Mouse (Mus musculus) bone marrow, adult 2 months (tissue): ENCODE measurements around the gene Elp4. TPM values are rescaled to one million over a fixed set of nuclear protein-coding genes. Genes with fewer than 3 reads are reported as not detected.

Source experiments
- H3K27ac ChIP-seq: fragments of 200-500 bp; 2 replicates; pipeline ENCODE4 v1.5.1; 2012; ENCODE audit warnings: low read depth, mild to moderate bottlenecking, control low read depth, inconsistent platforms, low read length; ENCODE audit not compliant: control insufficient read depth, poor library complexity, insufficient read depth
- H3K4me1 ChIP-seq: fragments of 200-500 bp; 2 replicates; pipeline ENCODE4 v1.6.1; 2011; ENCODE audit warnings: low read length; ENCODE audit not compliant: control insufficient read depth, insufficient read depth
- H3K4me3 ChIP-seq: fragments of 200-500 bp; replicated peaks from 2 replicates; pipeline ENCODE3; 2011; ENCODE audit warnings: mild to moderate bottlenecking, low read depth, low read length, control low read depth; ENCODE audit not compliant: control insufficient read depth
- CTCF ChIP-seq: fragments of 200-500 bp; IDR thresholded peaks from 2 replicates; pipeline ENCODE4 v1.5.1; 2011; ENCODE audit warnings: low read length, control low read depth; ENCODE audit not compliant: control insufficient read depth, insufficient read depth
- POLR2A ChIP-seq: fragments of 200-500 bp; IDR thresholded peaks from 2 replicates; pipeline ENCODE4 v1.6.1; 2011; ENCODE audit warnings: low read depth, mild to moderate bottlenecking, control low read depth, low read length, borderline replicate concordance; ENCODE audit not compliant: control insufficient read depth
- WGBS: fragments of 180-500 bp; shearing (Covaris S2); methylation state at CpG from one replicate; pipeline ENCODE4 v1.1.7; 2018; 5-methylcytosine and 5-hydroxymethylcytosine counted together
- polyA plus RNA-seq: library from polyadenylated mRNA; stranded (reverse); fragments of >200 nt; gene quantifications from 2 replicates; pipeline ENCODE4 v1.2.4, GENCODE M21; 2011; ENCODE audit warnings: low replicate concordance; ENCODE audit not compliant: missing spikeins, insufficient read depth, insufficient read length

Elp4 gene
- polyA plus RNA-seq = 3.0 and 6.3 TPM in 2 replicates

DNA sequence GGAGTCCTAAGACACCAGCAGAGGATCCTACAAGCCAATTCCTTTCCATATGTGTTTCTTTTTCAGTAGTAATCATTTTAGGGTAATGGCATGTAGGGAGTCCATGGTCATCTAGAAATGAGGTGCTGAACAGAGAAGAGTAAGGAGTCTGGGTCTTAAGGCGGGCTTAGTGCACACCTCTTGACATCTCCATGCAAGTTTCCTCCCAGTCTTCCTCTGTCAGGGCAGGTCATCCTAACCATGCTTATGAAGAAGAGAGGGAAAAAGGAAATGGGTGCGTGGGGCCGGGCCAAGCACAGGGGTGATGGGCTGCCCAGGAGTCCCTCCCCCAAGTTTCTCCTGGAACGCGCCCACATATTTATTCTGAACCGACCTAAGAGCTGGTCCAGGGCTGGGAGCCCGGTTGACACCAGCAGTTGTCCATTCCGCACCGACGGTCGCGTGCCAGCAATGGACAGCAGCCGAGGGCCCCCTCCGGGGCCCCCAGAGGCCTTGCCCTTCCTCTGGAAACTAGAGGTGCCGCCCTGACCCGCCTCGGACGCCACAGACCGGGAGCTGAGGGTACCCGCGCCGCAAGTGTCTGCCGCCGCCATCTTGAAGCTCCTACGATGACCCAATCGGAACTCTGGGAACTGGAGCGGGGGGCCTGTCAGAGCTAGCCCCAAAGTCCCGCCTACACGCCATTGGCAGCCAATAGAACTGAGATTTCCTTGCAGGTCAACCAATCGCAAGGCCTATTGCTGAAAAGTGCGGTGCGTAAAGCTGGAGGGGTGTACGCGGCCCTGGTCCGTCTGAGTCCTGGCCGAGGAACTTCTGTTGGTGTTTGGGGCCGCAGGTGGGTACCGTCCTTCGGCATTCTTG lies at the start of gene Elp4, which contains the start of gene Immp1l:
TSS of gene Elp4 (minus strand) at position 669 of the 861 bp plus-strand sequence.
TSS of gene Immp1l (plus strand) at position 743 of the 861 bp plus-strand sequence.
- WGBS = under 1% methylated on average over 39 of the region's 39 CpGs
- no peak for TF ChIP-seq CTCF
- peak; percentile 62; the same call in 1 of the 2 replicates for TF ChIP-seq POLR2A
- Histone ChIP-seq H3K4me3 (peak within 1 kb of the TSS; percentile 75), H3K27ac (no peak within 1 kb of the TSS), H3K4me1 (no peaks in the 10 kb centered on the region)

DNA sequence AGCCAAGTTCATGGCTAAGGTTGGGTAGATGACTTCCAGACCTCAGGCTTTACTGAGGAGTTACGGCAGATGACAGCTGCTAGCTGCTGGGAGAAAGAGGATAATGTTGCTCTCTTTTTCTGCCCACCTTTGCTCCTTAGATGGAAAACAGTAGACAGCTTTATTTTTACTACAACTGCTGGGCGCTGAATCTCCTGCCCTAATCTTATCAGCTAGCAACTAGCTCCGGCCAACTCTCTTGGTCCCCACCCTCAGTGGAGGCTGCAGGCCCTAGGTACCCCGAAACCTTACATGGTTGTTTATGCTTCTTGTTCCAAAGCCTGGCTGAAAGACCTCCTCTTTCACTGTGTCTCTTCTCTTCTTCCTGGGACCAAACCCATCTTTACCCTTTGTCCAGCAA lies 49.5 kb upstream of the Elp4 start:
- no peak for TF ChIP-seq POLR2A
- TF ChIP-seq CTCF = no peak
- Histone ChIP-seq H3K4me3 (no peak overlapping the region), H3K27ac (no peak overlapping the region), H3K4me1 (no peaks in the 10 kb centered on the region)
- 74% methylated on average over 4 of the region's 4 CpGs for WGBS

DNA sequence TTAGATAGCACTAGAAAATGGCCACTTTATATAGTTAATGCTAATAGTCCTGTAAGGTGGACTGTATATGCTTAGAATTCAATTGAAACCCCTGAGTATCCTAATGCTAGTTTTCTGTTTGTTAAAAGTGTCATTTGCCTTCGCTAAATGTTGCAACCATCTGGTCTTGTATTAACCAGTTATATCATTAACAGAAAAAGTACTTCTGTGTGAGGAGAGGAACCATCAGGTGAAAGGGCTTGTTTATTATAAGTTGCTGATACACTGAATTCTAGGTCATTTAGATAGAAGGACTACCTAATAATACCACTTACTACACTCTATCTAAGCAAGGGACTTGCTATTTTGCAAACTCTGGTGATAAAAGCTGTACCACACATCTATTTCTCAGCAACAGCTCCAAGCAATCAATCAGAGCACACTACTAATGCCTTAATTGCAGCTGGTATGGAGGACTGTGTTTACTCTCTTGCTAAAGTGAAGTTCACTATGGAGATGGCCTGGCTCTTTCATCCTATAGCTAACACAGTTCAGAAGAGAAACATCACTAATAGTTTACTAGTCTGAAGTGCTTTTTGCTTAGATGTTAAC lies 47.1 kb upstream of the Elp4 start:
- Histone ChIP-seq H3K27ac (no peak overlapping the region), H3K4me3 (no peak overlapping the region), H3K4me1 (no peaks in the 10 kb centered on the region)
- WGBS = 88% methylated on average over 1 of the region's 1 CpGs
- TF ChIP-seq CTCF (no peak), POLR2A (no peak)

DNA sequence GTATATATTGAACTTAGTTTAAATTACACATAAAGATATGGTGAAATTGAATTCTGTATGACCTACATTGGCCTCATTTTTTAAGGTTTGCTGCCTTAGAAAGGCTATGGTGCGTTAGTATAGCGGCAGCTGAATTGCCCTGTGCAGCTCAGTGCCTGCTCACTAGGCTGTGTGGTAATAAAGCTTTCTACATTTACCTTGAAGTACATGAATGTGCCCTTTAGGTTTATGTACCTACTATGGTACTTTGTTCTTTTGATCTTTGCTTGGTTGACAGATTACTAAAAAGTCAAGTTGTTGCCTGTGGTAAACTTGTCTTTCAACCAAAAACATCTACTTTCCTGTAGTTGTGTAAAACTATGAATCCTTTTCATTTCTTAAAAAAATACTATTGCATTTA lies 45.8 kb upstream of the Elp4 start:
- TF ChIP-seq POLR2A = no peak
- TF ChIP-seq CTCF = no peak
- H3K27ac ChIP-seq = no peak overlapping the region
- no peak overlapping the region for H3K4me3 ChIP-seq
- H3K4me1 ChIP-seq = no peaks in the 10 kb centered on the region
- WGBS = 93% methylated on average over 2 of the region's 2 CpGs

DNA sequence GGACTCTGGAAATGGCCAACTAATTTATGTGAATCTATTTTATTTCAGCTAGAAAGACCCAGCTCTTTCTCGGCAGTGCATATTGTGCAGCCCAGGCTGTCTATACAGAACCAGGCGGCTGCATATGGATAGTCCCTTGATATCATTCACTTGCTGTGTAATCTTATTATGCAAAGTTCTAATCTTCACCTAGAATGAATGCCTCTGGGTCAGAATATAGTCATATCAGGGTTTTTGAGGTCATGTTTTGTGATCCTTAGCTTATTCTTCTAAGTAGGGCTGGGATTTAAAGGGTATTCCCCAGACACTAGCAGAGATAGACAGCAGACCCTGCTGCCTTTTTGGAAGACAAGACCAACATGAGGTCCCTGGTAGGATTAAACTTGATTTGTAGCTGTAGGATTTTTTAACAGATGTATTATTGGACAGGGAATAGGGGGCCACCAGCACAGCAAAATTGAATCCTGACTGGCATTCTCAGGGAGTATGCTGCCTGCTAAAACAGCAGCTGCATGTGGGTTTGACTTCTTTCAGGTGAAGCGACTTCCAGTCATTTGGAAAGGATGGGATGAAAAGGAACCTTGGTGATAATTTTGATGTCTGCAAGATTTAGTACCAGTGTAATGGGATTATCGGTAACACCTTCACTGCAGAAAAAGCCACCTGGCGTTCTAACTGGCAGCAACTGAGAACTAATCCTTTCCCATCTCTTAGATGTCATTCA lies 13.4 kb upstream of the Elp4 start:
- no peak overlapping the region for H3K27ac ChIP-seq
- H3K4me1 ChIP-seq = no peaks in the 10 kb centered on the region
- H3K4me3 ChIP-seq = no peak overlapping the region
- 86% methylated on average over 5 of the region's 5 CpGs for WGBS
- TF ChIP-seq POLR2A (no peak), CTCF (no peak)

DNA sequence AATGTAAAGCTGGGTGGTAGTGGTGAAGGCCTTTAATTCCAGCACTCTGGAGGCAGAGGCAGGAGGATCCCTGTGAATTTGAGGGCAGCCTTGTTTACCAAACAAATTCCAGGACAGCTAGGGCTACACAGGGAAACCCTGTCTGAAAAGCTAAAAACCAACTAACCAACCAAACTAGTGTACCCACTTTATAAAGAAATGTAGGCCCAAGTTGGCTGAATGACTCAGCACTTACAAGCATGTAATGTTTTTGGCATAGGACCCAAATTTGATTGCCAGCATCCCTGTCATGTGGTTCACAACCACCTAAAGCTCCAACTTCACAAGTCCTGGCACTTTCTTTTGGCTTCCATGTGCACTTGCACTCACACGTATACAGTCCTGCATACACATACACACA lies 12.3 kb upstream of the Elp4 start:
- 82% methylated on average over 1 of the region's 1 CpGs for WGBS
- TF ChIP-seq CTCF = no peak

DNA sequence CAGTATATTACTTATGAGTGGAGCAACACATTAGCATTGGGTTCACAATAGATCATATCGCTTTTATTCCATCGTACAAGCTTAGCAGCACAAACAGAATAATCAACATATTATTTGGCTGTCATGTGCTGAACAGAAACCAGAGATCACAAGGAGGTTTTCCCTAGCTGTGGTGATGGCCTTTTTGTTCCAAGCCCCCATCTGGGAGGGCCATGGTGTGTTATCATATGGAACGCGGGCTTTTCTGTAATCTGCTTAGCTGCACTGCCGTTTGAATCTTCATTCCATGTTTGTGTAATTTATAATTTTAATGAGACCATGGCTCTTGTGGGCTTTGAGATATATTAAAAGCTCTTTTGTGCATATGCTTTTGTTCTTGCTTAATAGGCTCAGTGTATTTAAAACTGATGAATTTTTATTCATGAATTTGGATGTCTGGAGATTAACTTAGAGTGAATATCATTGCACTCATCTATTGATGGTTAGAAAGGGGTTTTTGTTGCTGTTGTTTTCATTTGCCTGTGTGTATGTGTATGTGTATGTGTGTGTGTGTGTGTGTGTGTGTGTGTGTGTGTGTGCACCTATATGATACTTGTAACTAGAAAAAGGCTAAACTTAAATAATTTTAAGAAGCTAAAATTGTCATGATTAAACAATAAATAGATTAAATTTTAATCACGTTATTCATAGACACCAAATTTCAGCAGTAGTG lies 9.4 kb upstream of the Elp4 start:
- TF ChIP-seq CTCF (no peak), POLR2A (no peak)
- H3K27ac ChIP-seq = no peak overlapping the region
- 91% methylated on average over 6 of the region's 6 CpGs for WGBS
- H3K4me1 ChIP-seq = no peaks in the 10 kb centered on the region
- H3K4me3 ChIP-seq = no peak overlapping the region

More for the DNA sequence above, 12.3 kb upstream of the Elp4 start:
- no peak overlapping the region for H3K4me3 ChIP-seq
- H3K4me1 ChIP-seq = no peaks in the 10 kb centered on the region
- H3K27ac ChIP-seq = no peak overlapping the region
